Mouse (Mus musculus): ENCODE measurements around the gene Serpina3i. TPM values are rescaled to one million over a fixed set of nuclear protein-coding genes. Genes with fewer than 3 reads are reported as not detected.

Serpina3i gene
- total and polyA plus RNA-seq, 3 experiments: 0.10 to 0.94 TPM; not detected in 1

DNA sequence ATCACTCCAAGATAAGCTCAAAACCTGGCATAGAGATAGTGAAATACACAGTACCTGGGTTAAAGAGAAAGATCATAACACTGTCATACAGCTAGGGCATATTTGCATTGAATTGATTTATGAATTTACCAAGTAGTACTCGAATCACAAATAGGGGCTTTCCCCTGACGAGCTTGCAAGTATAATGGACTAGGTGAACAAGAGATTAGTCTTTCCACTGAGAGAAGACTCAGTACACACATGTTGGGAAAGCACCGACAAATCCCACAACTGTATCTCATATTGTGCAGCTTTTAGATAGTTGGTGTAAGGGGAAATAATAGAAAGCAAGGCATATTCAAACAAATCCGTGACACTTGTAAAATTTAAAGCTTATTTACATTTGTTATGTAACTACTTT, 43.1 kb downstream of the Serpina3i start:
- intact Hi-C loops (cut with DNase I): no loop called here
- no peaks in the 10 kb centered on the region for H3K27me3 ChIP-seq (ENCODE audit: control insufficient read depth, insufficient read depth, low read length)
- no peaks in the 10 kb centered on the region for H3K79me2 ChIP-seq (replicated peaks; ENCODE audit: control insufficient read depth, insufficient read depth, low read length)
- no peak overlapping the region for H3K4me3 ChIP-seq
- H3K4me1 ChIP-seq (ENCODE audit: control insufficient read depth, insufficient read depth, low read length): no peaks in the 10 kb centered on the region
- no peaks in the 10 kb centered on the region for H3K36me3 ChIP-seq (ENCODE audit: control insufficient read depth, insufficient read depth, low read length)
- no peak overlapping the region for H3K9ac ChIP-seq (ENCODE audit: low read depth, low read length)
- no peak overlapping the region for H3K27ac ChIP-seq
- WGBS: 73% methylated on average over 4 of the region's 4 CpGs
- TF ChIP-seq CTCF (IDR thresholded peaks at IDR 0.05) (no peak), EP300 (IDR thresholded peaks at IDR 0.05; ENCODE audit: insufficient read depth, low read depth, low read length) (no peak), POLR2A (IDR thresholded peaks at IDR 0.05; ENCODE audit: insufficient read depth, low read depth, low read length) (no peak)
- no peak for DNase-seq

GRCm38 (mm10) chr12:104314253-104314652, 51.3 kb downstream of the Serpina3i start, which contains the start of gene Serpina3j:
Gene Serpina3j (plus strand): TSS chr12:104314553.
- Histone ChIP-seq H3K4me1 (ENCODE audit: control insufficient read depth, insufficient read depth, low read length) (no peaks in the 10 kb centered on the region), H3K36me3 (ENCODE audit: control insufficient read depth, insufficient read depth, low read length) (no peaks in the 10 kb centered on the region), H3K27me3 (ENCODE audit: control insufficient read depth, insufficient read depth, low read length) (no peaks in the 10 kb centered on the region), H3K9ac (ENCODE audit: low read depth, low read length) (no peak within 1 kb of the TSS), H3K79me2 (replicated peaks; ENCODE audit: control insufficient read depth, insufficient read depth, low read length) (no peaks in the 10 kb centered on the region), H3K27ac (no peak within 1 kb of the TSS), H3K4me3 (no peak within 1 kb of the TSS)
- 64% methylated on average over 1 of the region's 1 CpGs for whole genome bisulfite sequencing
- no peak for TF ChIP-seq CTCF (IDR thresholded peaks at IDR 0.05)
- no peak for TF ChIP-seq EP300 (IDR thresholded peaks at IDR 0.05; ENCODE audit: insufficient read depth, low read depth, low read length)
- TF ChIP-seq POLR2A (IDR thresholded peaks at IDR 0.05; ENCODE audit: insufficient read depth, low read depth, low read length): no peak
- intact Hi-C loops (cut with DNase I): no loop called here
- DNase-seq: no peak

Other genes with a start within 250 kb of the Serpina3i start
- gene Serpina9, start 249.4 kb upstream of the Serpina3i start, total RNA-seq (2021): not detected
- 0.62 TPM in 1 of 2 replicates, not detected in the other for gene Serpina9, start 249.4 kb upstream of the Serpina3i start, polyA plus RNA-seq (2012; rRNA removed)
- not detected for gene Serpina12, start 218.7 kb upstream of the Serpina3i start, total RNA-seq (2021)
- gene Serpina12, start 218.7 kb upstream of the Serpina3i start, polyA plus RNA-seq (2012; rRNA removed): not detected in 2 replicates
- not detected for gene Serpina5, start 162.0 kb upstream of the Serpina3i start, total RNA-seq (2021)
- gene Serpina5, start 162.0 kb upstream of the Serpina3i start, polyA plus RNA-seq (2012; rRNA removed): not detected in 2 replicates
- gene Serpina3a, start 150.4 kb upstream of the Serpina3i start, total RNA-seq (2021): not detected
- not detected in 2 replicates for gene Serpina3a, start 150.4 kb upstream of the Serpina3i start, polyA plus RNA-seq (2012; rRNA removed)
- gene Serpina3b, start 135.1 kb upstream of the Serpina3i start, total RNA-seq (2021): not detected
- gene Serpina3b, start 135.1 kb upstream of the Serpina3i start, polyA plus RNA-seq (2012; rRNA removed): 0.06 TPM in 1 of 2 replicates, not detected in the other
- gene Serpina3c, start 109.3 kb upstream of the Serpina3i start, total RNA-seq (2021): 1 to 10 TPM in 1 of 2 experiments, under 1 TPM in 1; 0.45 to 1.5 TPM
- gene Serpina3c, start 109.3 kb upstream of the Serpina3i start, polyA plus RNA-seq (2012; rRNA removed): 0.61 and 1.3 TPM in 2 replicates
- gene Serpina3f, start 48.6 kb upstream of the Serpina3i start, total RNA-seq (2021): under 1 TPM in 1 of 2 experiments, not detected in 1; 0.26 TPM
- gene Serpina3f, start 48.6 kb upstream of the Serpina3i start, polyA plus RNA-seq (2012; rRNA removed): 0.04 TPM in 1 of 2 replicates, not detected in the other
- gene Serpina3g, start 26.9 kb upstream of the Serpina3i start, total RNA-seq (2021): 1 to 10 TPM; 1.1 to 1.6 TPM
- gene Serpina3g, start 26.9 kb upstream of the Serpina3i start, polyA plus RNA-seq (2012; rRNA removed): 0.59 and 2.0 TPM in 2 replicates
- not detected for gene Serpina3j, start 51.4 kb downstream of the Serpina3i start, total RNA-seq (2021)
- not detected in 2 replicates for gene Serpina3j, start 51.4 kb downstream of the Serpina3i start, polyA plus RNA-seq (2012; rRNA removed)
- gene Serpina3k, start 75.4 kb downstream of the Serpina3i start, total RNA-seq (2021): under 1 TPM; 0.14 to 0.34 TPM
- gene Serpina3k, start 75.4 kb downstream of the Serpina3i start, polyA plus RNA-seq (2012; rRNA removed): 2.3 TPM in 1 of 2 replicates, not detected in the other
- gene Serpina3m, start 75.4 kb downstream of the Serpina3i start, total RNA-seq (2021): not detected
- gene Serpina3m, start 75.4 kb downstream of the Serpina3i start, polyA plus RNA-seq (2012; rRNA removed): 0.12 TPM in 1 of 2 replicates, not detected in the other
- 10 to 100 TPM in 1 of 2 experiments, 1 to 10 TPM in 1; 6.2 to 14.9 TPM for gene Serpina3n, start 143.6 kb downstream of the Serpina3i start, total RNA-seq (2021)
- 10.1 and 13.2 TPM in 2 replicates for gene Serpina3n, start 143.6 kb downstream of the Serpina3i start, polyA plus RNA-seq (2012; rRNA removed)
- not detected for gene Gsc, start 210.2 kb downstream of the Serpina3i start, total RNA-seq (2021)
- gene Gsc, start 210.2 kb downstream of the Serpina3i start, polyA plus RNA-seq (2012; rRNA removed): 0.14 TPM in 1 of 2 replicates, not detected in the other

All from heart, adult 2 months (tissue).